Mouse (Mus musculus) adrenal gland (tissue): ENCODE data around the gene Fcgr2b.
"Not testable (repeated sequence)": the region's sequence is repeated elsewhere in the genome, so short reads cannot be mapped to it uniquely, and the experiment has no call there.

ENCODE experiments used
- intact Hi-C: fragments of 180-260 bp; cut with DNase I; formaldehyde crosslinking; loops from one replicate; pipeline ENCODE4 v1.15.1; 2025

Gene Fcgr2b

GRCm38 (mm10) chr1:170981679-170982078 is 5.3 kb upstream of the Fcgr2b start:
- intact Hi-C loops = not testable (repeated sequence)

- intact Hi-C loops = no loop called here
Observed at GRCm38 (mm10) chr1:170978601-170979000, 2.3 kb upstream of the Fcgr2b start.

- intact Hi-C loops = no loop called here
Observed at GRCm38 (mm10) chr1:170975751-170976161, 591 bp downstream of the Fcgr2b start.

GRCm38 (mm10) chr1:170975350-170975749 is 997 bp downstream of the Fcgr2b start:
- intact Hi-C loops = not testable (repeated sequence)

GRCm38 (mm10) chr1:170974736-170975135 is 1.6 kb downstream of the Fcgr2b start:
- intact Hi-C loops = no loop called here

- intact Hi-C loops = no loop called here
Observed at GRCm38 (mm10) chr1:170974171-170974570, 2.2 kb downstream of the Fcgr2b start.

- intact Hi-C loops = no loop called here
Observed at GRCm38 (mm10) chr1:170972936-170973335, 3.4 kb downstream of the Fcgr2b start.

- intact Hi-C loops = no loop called here
Observed at GRCm38 (mm10) chr1:170972494-170972893, 3.9 kb downstream of the Fcgr2b start.

- intact Hi-C loops = no loop called here
Observed at GRCm38 (mm10) chr1:170968576-170968975, 7.8 kb downstream of the Fcgr2b start.

GRCm38 (mm10) chr1:170967581-170967980 is 8.8 kb downstream of the Fcgr2b start:
- intact Hi-C loops = no loop called here

GRCm38 (mm10) chr1:170963087-170963486 is 13.3 kb downstream of the Fcgr2b start:
- intact Hi-C loops = no loop called here

- intact Hi-C loops = no loop called here
Observed at GRCm38 (mm10) chr1:170962301-170962700, 14.0 kb downstream of the Fcgr2b start.

GRCm38 (mm10) chr1:170961101-170961500 is 15.2 kb downstream of the Fcgr2b start:
- intact Hi-C loops = no loop called here

GRCm38 (mm10) chr1:170959791-170960190 is 16.6 kb downstream of the Fcgr2b start:
- intact Hi-C loops = no loop called here

GRCm38 (mm10) chr1:170958225-170958624 is 18.1 kb downstream of the Fcgr2b start:
- intact Hi-C loops = no loop called here

- intact Hi-C loops = no loop called here
Observed at GRCm38 (mm10) chr1:170953192-170953591, 23.2 kb downstream of the Fcgr2b start.

- intact Hi-C loops = no loop called here
Observed at GRCm38 (mm10) chr1:170950772-170951171, 25.6 kb downstream of the Fcgr2b start.

- intact Hi-C loops = not testable (repeated sequence)
Observed at GRCm38 (mm10) chr1:170944908-170945307, 31.4 kb downstream of the Fcgr2b start.

GRCm38 (mm10) chr1:170944151-170944550 is 32.2 kb downstream of the Fcgr2b start:
- intact Hi-C loops = not testable (repeated sequence)

GRCm38 (mm10) chr1:170939255-170939654 is 37.1 kb downstream of the Fcgr2b start:
- intact Hi-C loops = no loop called here

- intact Hi-C loops = no loop called here
Observed at GRCm38 (mm10) chr1:170934383-170934782, 42.0 kb downstream of the Fcgr2b start.

- intact Hi-C loops = no loop called here
Observed at GRCm38 (mm10) chr1:170933940-170934339, 42.4 kb downstream of the Fcgr2b start.

- intact Hi-C loops = no loop called here
Observed at GRCm38 (mm10) chr1:170933386-170933920, 42.9 kb downstream of the Fcgr2b start.

GRCm38 (mm10) chr1:170932043-170932442 is 44.3 kb downstream of the Fcgr2b start:
- intact Hi-C loops = no loop called here
